Mouse (Mus musculus): ENCODE measurements around the gene Tulp2. TPM values are rescaled to one million over a fixed set of nuclear protein-coding genes. Genes with fewer than 3 reads are reported as not detected.

The Tulp2 gene
- polyA plus RNA-seq, 1 experiment = not detected

DNA sequence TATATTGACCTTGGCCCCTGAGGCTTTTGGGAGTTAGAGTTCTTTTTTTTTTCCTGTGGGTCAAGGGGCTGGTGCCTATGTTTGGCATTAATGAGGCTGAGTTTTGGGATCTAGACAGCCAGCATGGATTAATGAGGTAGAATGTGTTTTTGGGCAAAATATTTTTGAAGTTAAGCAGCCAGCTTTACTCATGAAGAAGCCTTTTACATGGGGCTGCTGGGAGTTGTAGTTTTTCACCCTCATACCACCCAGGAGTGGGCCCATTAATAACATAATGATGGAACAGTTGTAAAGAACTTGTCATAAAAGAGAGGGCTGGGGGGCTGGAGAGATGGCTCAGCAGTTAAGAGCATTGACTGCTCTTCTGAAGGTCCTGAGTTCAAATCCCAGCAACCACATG is 35.1 kb upstream of the Tulp2 start:
- no peak for TF ChIP-seq CTCF (IDR thresholded peaks at IDR 0.05; ENCODE audit: borderline replicate concordance, insufficient read depth, low read length)
- TF ChIP-seq POLR2A (IDR thresholded peaks at IDR 0.05; ENCODE audit: low read depth, low read length) = no peak
- Histone ChIP-seq H3K27ac (ENCODE audit: insufficient read depth, low read length) (no peak overlapping the region), H3K4me1 (ENCODE audit: control insufficient read depth, insufficient read depth, low read length) (no peaks in the 10 kb centered on the region), H3K4me3 (ENCODE audit: insufficient read depth, low read length) (no peak overlapping the region)

DNA sequence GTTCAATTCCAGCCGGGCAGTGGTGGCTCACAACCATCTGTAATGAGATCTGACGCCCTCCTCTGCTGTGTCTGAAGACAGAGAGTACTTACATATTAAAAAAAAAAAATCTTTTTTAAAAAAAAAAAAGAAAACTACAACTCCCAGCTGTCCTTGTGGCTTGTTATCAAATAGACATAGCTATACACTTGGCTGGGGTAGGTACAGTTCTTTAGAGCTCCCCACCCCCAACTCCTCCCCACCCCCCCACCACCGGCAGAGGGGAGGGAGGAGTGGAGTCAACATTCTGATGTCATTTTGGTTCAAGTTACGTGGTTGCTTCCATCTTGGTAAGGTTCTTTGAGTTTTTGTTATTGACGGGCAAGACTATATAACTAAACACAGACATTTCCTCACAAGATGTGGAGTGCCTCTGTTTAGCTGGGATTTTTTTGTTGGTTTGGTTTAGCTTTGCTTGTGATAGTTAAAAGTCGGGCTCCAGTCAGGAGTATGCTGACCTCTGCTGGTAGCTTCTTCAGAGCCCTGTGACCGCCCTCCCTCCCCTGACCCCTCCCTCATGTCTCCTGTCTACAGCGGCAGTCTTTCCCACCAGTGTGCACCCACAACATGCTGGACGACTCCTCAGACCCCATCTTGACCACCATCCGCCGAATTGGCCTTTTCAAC is 34.2 kb upstream of the Tulp2 start:
- no peaks in the 10 kb centered on the region for H3K4me1 ChIP-seq (ENCODE audit: control insufficient read depth, insufficient read depth, low read length)
- H3K4me3 ChIP-seq (ENCODE audit: insufficient read depth, low read length) = no peak overlapping the region
- no peak overlapping the region for H3K27ac ChIP-seq (ENCODE audit: insufficient read depth, low read length)
- no peak for TF ChIP-seq POLR2A (IDR thresholded peaks at IDR 0.05; ENCODE audit: low read depth, low read length)
- TF ChIP-seq CTCF (IDR thresholded peaks at IDR 0.05; ENCODE audit: borderline replicate concordance, insufficient read depth, low read length) = peak; percentile 26; the same call in 1 of the 2 replicates

DNA sequence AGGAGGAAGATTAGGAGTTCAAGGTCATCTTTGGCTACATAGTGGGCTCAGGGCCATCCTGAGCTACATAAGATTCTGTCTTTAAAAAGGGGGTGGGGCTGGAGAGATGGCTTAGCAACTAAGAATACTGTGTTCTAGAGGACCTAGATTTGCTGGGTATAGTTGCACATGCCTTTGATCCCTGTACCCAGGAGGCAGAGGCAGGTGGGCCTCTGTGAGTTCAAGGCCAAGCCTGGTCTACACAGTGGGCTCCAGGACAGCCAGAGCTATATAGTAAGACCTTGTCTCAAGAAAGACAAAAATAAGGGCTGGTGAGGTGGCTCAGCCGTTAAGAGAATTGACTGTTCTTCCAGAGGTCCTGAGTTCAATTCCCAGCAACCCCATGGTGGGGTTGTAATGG is 31.7 kb upstream of the Tulp2 start:
- no peak for TF ChIP-seq POLR2A (IDR thresholded peaks at IDR 0.05; ENCODE audit: low read depth, low read length)
- TF ChIP-seq CTCF (IDR thresholded peaks at IDR 0.05; ENCODE audit: borderline replicate concordance, insufficient read depth, low read length) = no peak

DNA sequence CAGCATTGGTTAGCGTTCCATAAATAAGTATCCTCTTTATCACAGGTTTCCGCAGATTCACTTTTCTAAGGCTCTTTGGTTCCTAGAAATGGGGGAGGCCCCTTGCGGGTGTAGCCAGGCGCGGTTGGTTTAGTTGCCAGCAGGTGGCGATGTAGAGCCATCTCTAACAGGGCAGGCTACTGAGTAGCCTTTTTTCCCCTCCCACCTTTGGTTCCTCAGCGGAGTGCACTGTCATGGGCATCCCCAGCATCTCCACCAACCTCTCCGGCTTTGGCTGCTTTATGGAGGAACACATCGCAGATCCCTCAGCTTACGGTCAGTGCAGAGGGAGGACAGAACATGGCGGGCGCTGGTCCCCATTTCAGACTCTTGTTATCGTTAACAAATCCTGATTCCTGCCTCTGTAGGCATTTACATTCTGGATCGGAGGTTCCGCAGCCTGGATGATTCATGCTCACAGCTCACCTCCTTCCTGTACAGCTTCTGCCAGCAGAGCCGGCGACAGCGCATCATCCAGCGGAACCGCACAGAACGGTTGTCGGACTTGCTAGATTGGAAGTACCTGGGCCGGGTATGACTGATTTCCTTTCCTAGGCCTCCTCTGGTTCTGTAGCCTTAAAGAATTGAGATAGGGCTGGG is 30.2 kb upstream of the Tulp2 start:
- Histone ChIP-seq H3K4me3 (ENCODE audit: insufficient read depth, low read length) (no peak overlapping the region), H3K4me1 (ENCODE audit: control insufficient read depth, insufficient read depth, low read length) (no peaks in the 10 kb centered on the region), H3K27ac (ENCODE audit: insufficient read depth, low read length) (no peak overlapping the region)
- TF ChIP-seq POLR2A (IDR thresholded peaks at IDR 0.05; ENCODE audit: low read depth, low read length) (no peak), CTCF (IDR thresholded peaks at IDR 0.05; ENCODE audit: borderline replicate concordance, insufficient read depth, low read length) (peak; percentile 41)

More for the DNA sequence above, 31.7 kb upstream of the Tulp2 start:
- Histone ChIP-seq H3K4me1 (ENCODE audit: control insufficient read depth, insufficient read depth, low read length) (no peaks in the 10 kb centered on the region), H3K4me3 (ENCODE audit: insufficient read depth, low read length) (no peak overlapping the region), H3K27ac (ENCODE audit: insufficient read depth, low read length) (no peak overlapping the region)

DNA sequence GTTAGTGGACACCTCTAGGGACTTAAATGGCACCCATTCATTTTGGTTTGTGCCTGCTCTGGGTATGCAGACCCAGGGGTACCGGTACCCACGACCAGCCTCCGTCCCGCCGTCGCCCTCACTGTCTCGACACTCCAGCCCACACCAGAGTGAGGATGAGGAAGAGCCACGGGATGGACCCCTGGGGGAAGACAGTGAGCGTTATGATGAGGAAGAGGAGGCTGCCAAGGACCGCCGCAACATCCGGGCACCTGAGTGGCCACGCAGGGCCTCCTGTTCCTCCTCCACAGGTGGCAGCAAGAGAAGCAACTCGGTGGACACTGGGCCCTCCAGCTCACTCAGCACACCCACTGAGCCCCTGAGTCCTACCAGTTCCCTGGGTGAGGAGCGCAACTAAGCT is 26.7 kb upstream of the Tulp2 start:
- no peak overlapping the region for H3K4me3 ChIP-seq (ENCODE audit: insufficient read depth, low read length)
- H3K27ac ChIP-seq (ENCODE audit: insufficient read depth, low read length) = no peak overlapping the region
- TF ChIP-seq CTCF (IDR thresholded peaks at IDR 0.05; ENCODE audit: borderline replicate concordance, insufficient read depth, low read length) (no peak), POLR2A (IDR thresholded peaks at IDR 0.05; ENCODE audit: low read depth, low read length) (no peak)
- H3K4me1 ChIP-seq (ENCODE audit: control insufficient read depth, insufficient read depth, low read length) = no peaks in the 10 kb centered on the region

DNA sequence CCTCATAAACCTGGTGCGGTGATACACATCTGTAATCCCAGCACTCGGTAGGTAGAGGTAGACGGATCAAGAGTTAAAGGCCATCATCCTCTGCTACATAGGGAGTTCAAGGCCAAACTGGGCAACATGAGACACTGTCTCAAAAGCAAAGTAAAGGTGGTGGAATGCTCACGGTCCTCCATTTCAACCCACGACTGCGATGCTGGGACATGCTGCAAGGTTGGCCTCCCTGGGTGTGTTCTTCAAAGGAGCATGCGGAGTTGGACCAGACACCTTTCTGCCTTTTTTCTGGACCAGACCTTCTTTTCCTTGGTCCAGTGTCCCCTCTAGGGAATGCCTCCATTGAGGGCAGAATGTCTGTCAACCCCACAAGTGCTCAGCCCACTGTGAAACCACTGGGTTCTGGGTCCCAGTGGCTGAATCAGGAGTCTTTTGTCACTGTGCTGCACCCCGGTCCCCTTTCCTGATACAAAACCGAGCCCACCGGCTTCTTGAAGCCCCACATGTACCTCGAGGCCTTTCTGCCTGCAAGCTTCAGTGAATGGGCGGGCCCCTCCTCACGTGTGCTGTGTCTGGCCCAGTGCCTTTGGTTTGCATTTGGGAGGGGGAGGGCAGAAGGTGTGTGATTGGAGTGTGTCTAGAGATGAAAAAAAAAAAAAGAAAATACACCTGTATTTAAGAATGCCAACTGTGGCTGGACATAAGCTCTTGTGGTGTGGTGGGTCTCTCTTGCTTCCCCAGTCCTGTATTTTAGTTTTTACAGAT is 25.6 kb upstream of the Tulp2 start:
- TF ChIP-seq CTCF (IDR thresholded peaks at IDR 0.05; ENCODE audit: borderline replicate concordance, insufficient read depth, low read length) (no peak), POLR2A (IDR thresholded peaks at IDR 0.05; ENCODE audit: low read depth, low read length) (peak; percentile 2; the same call in 1 of the 2 replicates)
- no peak overlapping the region for H3K27ac ChIP-seq (ENCODE audit: insufficient read depth, low read length)
- H3K4me1 ChIP-seq (ENCODE audit: control insufficient read depth, insufficient read depth, low read length) = peaks cover 5% of the 10 kb centered on the region; the same call in 1 of the 2 replicates
- H3K4me3 ChIP-seq (ENCODE audit: insufficient read depth, low read length) = no peak overlapping the region

DNA sequence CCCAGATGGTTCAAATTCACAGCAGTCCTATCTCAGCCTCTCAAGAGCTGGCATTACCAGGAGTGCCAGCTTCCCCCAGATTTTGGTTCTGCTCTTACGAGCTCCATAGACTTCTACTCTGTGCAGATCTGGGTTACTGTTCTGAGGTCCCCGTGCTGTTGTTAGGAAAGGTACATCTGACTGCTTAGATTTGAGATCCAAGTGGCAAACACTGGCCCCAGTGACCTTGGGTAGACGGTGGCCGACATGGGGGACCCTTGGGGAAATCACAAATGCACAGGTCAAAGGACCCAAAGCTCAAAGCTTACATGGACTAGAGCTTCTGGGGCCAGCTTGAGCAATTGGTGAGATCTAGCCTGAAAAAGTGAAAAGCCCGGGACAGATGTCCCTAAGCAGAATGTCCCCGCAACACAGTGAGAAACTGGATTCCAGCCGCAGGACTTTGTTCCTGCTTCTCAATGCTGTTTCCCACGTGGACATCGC is 24.9 kb upstream of the Tulp2 start:
- peak overlapping the region; percentile 73 for H3K27ac ChIP-seq (ENCODE audit: insufficient read depth, low read length)
- peak overlapping the region; percentile 67 for H3K4me3 ChIP-seq (ENCODE audit: insufficient read depth, low read length)
- peaks cover 5% of the 10 kb centered on the region; the same call in 1 of the 2 replicates for H3K4me1 ChIP-seq (ENCODE audit: control insufficient read depth, insufficient read depth, low read length)
- TF ChIP-seq POLR2A (IDR thresholded peaks at IDR 0.05; ENCODE audit: low read depth, low read length) (no peak; the same call in 1 of the 2 replicates), CTCF (IDR thresholded peaks at IDR 0.05; ENCODE audit: borderline replicate concordance, insufficient read depth, low read length) (no peak)

DNA sequence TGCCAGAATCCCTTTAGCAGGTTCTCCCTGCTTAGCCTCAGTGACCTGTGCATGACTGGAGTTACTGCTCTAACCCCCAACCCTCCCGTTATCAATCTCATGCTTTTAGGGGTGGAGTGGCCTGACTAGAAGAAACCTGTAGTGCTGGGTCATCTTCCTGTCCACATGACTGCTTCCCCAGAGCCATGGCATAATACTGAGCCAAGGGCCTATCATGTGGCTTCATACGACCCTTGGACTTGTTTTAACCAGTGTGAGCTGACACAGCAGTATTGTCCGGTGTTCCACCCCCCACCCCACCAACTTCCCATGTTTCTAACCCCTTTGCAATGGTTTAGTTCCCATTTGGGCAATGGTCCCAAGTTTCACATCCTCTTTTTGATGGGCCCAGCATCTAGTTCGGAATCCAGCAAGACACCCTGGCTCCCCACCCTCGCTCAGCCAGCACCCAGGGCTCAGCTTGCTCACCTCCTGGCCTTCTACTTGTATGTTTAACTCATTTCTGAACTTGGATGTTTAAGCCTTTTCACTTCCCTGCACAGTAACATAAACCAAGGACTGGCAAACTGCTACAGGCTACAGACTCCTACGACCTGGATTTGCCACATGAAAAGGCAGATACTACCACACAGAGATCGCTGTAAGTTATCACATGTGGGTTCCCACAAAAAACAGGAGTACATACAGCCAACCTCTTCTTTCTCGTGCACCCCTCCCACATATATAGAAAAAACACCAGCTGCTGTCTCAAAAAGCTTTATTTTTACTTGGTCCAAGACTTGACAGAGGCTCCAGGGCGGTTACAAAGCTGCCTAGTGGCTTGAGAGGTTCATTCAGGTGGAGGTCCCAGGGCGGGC is 24.2 kb upstream of the Tulp2 start:
- peak; percentile 85 for TF ChIP-seq POLR2A (IDR thresholded peaks at IDR 0.05; ENCODE audit: low read depth, low read length)
- TF ChIP-seq CTCF (IDR thresholded peaks at IDR 0.05; ENCODE audit: borderline replicate concordance, insufficient read depth, low read length) = no peak
- peak overlapping the region; percentile 73 for H3K27ac ChIP-seq (ENCODE audit: insufficient read depth, low read length)
- H3K4me1 ChIP-seq (ENCODE audit: control insufficient read depth, insufficient read depth, low read length) = peaks cover 5% of the 10 kb centered on the region; the same call in 1 of the 2 replicates
- H3K4me3 ChIP-seq (ENCODE audit: insufficient read depth, low read length) = peak overlapping the region; percentile 67

Data from embryonic fibroblast, embryonic 13.5 days (primary cell).